Mouse (Mus musculus): ENCODE data around the gene Tmem121b.

DNA sequence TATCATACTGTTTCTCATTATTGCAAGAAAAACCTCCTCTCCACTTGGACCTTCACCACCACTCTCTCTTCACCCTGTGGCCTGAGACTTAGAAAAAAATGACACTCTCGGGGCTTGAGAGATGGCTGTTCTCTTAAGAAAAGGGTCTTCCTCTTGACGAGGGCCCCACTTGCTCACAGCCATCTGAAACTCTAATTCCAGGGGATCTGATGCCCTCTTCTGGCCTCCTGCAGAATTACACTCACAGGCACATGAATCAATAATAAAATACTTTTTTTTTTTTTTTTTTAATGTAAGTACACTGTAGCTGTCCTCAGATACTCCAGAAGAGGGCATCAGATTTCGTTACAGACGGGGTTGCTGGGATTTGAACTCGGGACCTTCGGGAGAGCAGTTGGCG lies 36.5 kb downstream of the Tmem121b start:
- TF ChIP-seq CTCF (IDR thresholded peaks at IDR 0.05; ENCODE audit: low read depth, low read length) (no peak), TAL1 (conservative IDR thresholded peaks at IDR 0.05; ENCODE audit: low read depth, low read length) (no peak)
